Mouse (Mus musculus): ENCODE measurements around the gene Hist1h4c. TPM values are rescaled to one million over a fixed set of nuclear protein-coding genes. Genes with fewer than 3 reads are reported as not detected.
"Not testable (repeated sequence)": the region's sequence is repeated elsewhere in the genome, so short reads cannot be mapped to it uniquely, and the experiment has no call there.

Hist1h4c gene
- total RNA-seq, 2 experiments from 2014 or later: 51.9 to 311 TPM

DNA sequence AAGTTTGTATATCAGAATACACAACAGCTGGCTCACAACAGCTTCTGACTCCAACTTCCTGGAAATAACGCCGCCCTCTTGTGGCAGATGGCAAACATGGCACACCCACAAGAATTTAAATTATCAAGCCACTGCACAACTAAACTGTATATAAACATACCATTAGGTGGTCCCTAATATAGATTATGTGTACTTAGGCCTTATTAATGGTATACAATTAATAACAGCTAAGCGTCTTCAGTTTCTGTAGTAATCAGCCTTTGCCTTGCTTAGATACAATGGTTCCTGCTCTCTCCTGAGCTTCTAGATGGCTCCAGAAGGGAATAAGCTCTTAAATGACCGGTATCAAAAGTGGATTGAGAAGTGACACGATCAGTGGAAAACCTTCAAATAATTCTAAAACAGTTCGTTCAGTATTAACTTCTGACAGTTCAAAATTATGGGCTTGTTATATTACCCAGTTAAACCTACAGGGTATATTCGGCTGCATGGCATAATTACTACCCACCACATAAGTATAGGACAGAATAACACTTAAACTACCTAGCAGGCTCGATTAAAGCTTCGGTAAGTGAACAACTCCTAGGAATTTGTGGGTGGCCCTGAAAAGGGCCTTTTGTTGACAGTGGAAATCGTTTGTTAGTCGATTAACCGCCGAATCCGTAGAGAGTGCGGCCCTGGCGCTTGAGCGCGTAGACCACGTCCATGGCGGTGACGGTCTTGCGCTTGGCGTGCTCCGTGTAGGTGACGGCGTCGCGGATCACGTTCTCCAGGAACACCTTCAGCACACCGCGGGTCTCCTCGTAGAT lies 559 bp downstream of the Hist1h4c start:
- ATAC-seq (replicated peaks; ENCODE audit: poor library complexity): peak; percentile 51

GRCm38 (mm10) chr13:23696061-23696474 lies 2.2 kb downstream of the Hist1h4c start:
- no peak for ATAC-seq (replicated peaks; ENCODE audit: poor library complexity)

- no peak for ATAC-seq (replicated peaks; ENCODE audit: poor library complexity)
These were observed 2.7 kb downstream of the Hist1h4c start, which contains the start of gene Hist1h1t for GRCm38 (mm10) chr13:23695514-23695913. Gene Hist1h1t, plus strand, starts transcription at chr13:23695814.

GRCm38 (mm10) chr13:23694956-23695355 lies 3.3 kb downstream of the Hist1h4c start:
- no peak for ATAC-seq (replicated peaks; ENCODE audit: poor library complexity)

GRCm38 (mm10) chr13:23693856-23694440 lies 4.3 kb downstream of the Hist1h4c start:
- no peak for ATAC-seq (replicated peaks; ENCODE audit: poor library complexity)

GRCm38 (mm10) chr13:23689459-23689858 lies 8.8 kb downstream of the Hist1h4c start:
- no peak for ATAC-seq (replicated peaks; ENCODE audit: poor library complexity)

DNA sequence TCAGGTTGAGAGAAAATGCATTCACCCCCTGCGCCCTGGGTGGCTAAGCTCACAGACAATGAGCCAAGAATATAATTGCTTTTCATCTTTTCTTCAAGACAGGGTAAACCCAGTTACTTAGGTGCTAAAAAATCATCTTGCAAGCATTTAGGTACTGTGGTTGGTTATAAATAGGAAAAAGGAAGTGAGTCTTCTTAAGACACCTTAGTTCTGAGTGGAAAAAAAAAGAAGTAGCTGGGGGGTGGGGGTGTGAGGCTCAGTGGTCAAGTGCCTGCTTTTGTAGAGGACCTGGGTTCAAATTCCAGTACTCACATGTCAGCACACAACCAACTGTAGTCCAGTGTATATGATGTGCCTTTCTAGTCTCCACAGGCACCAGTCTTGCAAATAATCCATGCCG lies 9.3 kb downstream of the Hist1h4c start:
- no peak for ATAC-seq (replicated peaks; ENCODE audit: poor library complexity)

DNA sequence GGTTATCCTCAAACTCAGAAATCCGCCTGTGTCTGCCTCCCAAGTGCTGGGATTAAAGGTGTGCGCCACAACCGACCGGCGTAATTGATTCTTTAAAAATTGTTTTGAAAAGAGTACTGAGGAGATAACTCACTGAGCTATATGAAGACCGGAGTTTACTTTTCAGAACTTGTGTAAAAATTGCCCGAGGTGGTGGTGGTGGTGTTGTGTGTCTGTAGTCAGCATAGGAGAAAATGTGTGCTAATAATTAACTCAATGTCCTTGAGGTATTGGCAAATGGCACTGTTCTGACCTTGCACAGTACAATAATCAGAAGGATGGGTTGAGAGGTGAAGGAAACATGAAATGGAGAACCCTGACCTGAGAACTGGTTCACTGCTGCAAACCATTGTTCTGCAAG lies 10.3 kb downstream of the Hist1h4c start:
- no peak for ATAC-seq (replicated peaks; ENCODE audit: poor library complexity)

DNA sequence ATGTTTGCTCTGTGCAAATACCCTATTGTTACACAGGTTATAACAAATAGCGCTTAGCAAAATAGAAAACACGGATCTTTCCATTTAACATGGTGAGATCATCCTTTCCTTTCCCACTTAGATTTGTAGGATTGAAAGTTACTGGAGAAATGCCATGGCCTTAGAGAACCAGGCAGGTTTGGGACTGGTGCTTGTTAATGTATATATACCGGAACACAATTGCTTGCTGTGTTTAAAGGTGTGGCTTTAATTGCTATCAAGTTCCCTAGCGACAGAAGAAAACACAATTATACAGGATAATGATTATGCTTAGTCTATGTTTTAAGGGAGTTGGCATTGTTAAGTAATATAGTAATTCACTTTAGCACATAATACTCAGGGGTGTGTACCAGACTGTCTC lies 11.1 kb downstream of the Hist1h4c start:
- no peak for ATAC-seq (replicated peaks; ENCODE audit: poor library complexity)

DNA sequence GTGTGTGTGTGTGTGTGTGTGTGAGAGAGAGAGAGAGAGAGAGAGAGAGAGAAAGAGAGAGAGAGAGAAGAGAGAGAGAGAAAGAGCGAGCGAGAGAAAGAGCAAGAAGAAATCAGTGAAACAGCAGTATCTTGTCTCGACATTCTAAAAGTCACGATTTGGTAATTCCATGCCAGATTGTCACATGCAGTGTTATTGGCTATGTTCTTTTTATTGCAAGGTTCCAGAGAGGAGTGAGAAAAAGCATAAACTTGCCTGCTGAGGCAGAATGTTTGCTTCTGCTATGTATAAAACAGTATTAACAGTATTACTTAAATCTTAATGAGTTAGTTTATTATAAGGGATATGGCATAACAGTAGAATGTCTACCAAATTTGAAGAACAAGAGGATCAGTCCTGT lies 12.3 kb downstream of the Hist1h4c start:
- ATAC-seq (replicated peaks; ENCODE audit: poor library complexity): no peak

DNA sequence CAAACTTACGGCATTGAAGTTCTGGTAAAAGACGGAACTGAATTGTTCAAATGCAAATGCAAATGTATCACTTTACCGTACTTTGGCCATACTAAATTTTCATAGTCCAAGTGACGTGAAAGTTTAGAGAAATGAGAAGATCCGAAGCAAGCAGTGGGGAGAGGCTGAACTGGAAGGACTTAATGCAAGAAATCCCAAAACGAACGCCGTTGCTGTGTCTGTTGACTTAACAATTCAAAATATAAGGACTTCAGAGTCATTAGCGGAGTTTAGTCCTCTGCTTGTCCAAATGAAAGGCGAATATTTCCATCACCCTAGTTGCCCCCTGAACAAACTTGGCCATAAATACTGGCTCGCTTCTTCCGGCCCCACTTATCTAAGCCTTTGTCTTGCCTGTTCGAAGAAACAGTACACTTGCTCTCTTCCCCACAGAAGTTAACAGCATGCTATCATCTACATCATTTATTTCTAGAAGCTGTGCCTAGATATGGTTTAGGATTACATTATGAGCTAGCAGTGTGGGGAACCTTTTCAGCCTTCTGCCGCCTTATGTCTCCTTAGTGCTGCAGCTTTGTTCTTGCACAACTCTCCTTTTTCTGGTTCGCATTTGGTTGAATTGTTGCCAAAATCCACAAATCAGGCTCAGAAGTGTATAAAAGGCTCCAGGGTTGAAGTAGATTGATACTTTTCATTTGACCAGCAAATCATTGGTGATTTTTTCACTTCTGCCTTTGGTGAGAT lies 13.0 kb downstream of the Hist1h4c start:
- peak; percentile 3; the same call in 1 of the 2 replicates for ATAC-seq (replicated peaks; ENCODE audit: poor library complexity)

- ATAC-seq (replicated peaks; ENCODE audit: poor library complexity): peak; percentile 43
These were observed 13.8 kb downstream of the Hist1h4c start for GRCm38 (mm10) chr13:23684295-23684945.

- ATAC-seq (replicated peaks; ENCODE audit: poor library complexity): peak; percentile 84
These were observed 14.4 kb downstream of the Hist1h4c start, which contains the start of the genes Hist1h2ac and Hist1h2bc for GRCm38 (mm10) chr13:23683755-23684281. Gene Hist1h2ac, minus strand, starts transcription at chr13:23683948. Gene Hist1h2bc, plus strand, starts transcription at chr13:23684199.

- ATAC-seq (replicated peaks; ENCODE audit: poor library complexity): not testable (repeated sequence)
These were observed 15.1 kb downstream of the Hist1h4c start for GRCm38 (mm10) chr13:23682947-23683754.

- no peak for ATAC-seq (replicated peaks; ENCODE audit: poor library complexity)
These were observed 15.7 kb downstream of the Hist1h4c start for GRCm38 (mm10) chr13:23682623-23682946.

- ATAC-seq (replicated peaks; ENCODE audit: poor library complexity): no peak
These were observed 16.2 kb downstream of the Hist1h4c start for GRCm38 (mm10) chr13:23681990-23682582.

- no peak for ATAC-seq (replicated peaks; ENCODE audit: poor library complexity)
These were observed 35.7 kb downstream of the Hist1h4c start for GRCm38 (mm10) chr13:23662536-23662935.

DNA sequence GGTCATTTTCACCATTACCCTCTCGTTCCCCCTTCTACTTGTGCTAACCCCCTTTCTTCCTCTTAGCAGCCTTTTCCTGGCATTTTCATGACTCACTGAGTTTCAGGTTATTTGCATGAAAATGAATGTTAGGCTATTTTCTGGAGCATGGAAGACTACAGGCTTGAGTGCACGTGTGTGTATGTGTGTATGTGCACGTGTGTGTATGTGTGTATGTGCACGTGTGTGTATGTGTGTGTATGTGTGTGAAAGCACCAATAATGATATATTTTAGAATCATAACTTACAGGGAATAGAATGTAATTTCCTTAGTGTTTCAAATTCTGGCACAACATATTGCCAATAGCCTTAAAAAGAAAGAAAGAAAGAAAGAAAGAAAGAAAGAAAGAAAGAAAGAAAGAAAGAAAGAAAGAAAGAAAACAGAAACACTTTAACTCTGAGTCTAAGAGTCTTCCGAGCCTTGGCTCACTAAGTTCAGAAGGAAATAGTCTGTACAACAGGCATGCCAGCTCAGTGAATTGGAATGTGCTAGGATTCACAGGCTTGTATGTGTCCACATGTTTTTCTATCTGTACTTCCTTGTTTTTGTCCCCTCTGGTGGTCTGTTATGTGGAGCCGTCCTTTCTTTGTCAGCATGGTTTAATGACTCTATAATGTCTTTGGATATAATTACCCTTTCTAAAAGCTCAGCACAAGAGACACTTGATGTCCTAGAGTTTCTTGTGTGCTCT lies 38.5 kb downstream of the Hist1h4c start:
- ATAC-seq (replicated peaks; ENCODE audit: poor library complexity): no peak

Measured in megakaryocyte progenitor cell, adult 5-6 weeks (primary cell).